Mouse (Mus musculus): ENCODE measurements around the gene Zfp654.

DNA sequence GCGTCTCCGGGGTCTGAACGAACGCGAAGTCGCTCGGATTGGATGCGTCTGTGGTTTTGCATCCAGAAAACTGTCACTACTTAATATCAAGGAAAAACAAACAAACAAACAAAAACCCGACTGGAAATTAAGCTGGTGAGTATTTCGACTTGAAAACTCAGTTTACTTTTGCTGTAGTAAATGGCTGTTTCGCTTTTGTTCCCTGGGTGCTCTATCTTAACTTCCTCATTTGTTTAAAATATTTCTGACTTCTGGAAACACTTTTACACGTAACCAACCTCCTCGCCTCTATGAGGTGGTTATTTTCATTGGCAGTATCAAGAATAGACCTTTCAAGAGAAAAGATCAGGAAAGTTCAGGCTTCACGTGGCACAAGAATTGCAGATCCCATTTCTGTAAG lies 1.4 kb upstream of the Zfp654 start:
- TF ChIP-seq POLR2A (IDR thresholded peaks at IDR 0.05; ENCODE audit: borderline replicate concordance, insufficient read depth, low read length) (no peak), CTCF (IDR thresholded peaks at IDR 0.05; ENCODE audit: borderline replicate concordance, insufficient read depth, low read depth, low read length) (no peak)
